Mouse (Mus musculus) right cerebral cortex, postnatal 4 days (tissue): ENCODE results near the gene Nrg3.

Experiments used
- DNase-seq: peaks from one replicate; pipeline ENCODE4 v3.0.0-alpha.2; 2022

Nrg3 gene

GRCm38 (mm10) chr14:39472790-39473761 is at the start of gene Nrg3:
Gene Nrg3, minus strand, starts transcription at chr14:39473088.
- DNase-seq: peak; percentile 83

- DNase-seq: no peak
These were observed 36.1 kb upstream of the Nrg3 start for GRCm38 (mm10) chr14:39508956-39509355.

- DNase-seq: peak; percentile 53
These were observed 903 bp upstream of the Nrg3 start for GRCm38 (mm10) chr14:39473771-39474211.

- peak; percentile 45 for DNase-seq
These were observed 639 bp downstream of the Nrg3 start for GRCm38 (mm10) chr14:39472146-39472751.

GRCm38 (mm10) chr14:39471236-39471981 is 1.5 kb downstream of the Nrg3 start:
- DNase-seq: peak; percentile 29

- no peak for DNase-seq
These were observed 27.4 kb downstream of the Nrg3 start for GRCm38 (mm10) chr14:39445501-39445900.

- no peak for DNase-seq
These were observed 44.4 kb downstream of the Nrg3 start for GRCm38 (mm10) chr14:39428503-39428902.

- no peak for DNase-seq
These were observed 51.0 kb downstream of the Nrg3 start for GRCm38 (mm10) chr14:39421874-39422273.

- no peak for DNase-seq
These were observed 59.6 kb downstream of the Nrg3 start for GRCm38 (mm10) chr14:39413270-39413669.

GRCm38 (mm10) chr14:39386845-39387244 is 86.0 kb downstream of the Nrg3 start:
- DNase-seq: no peak

- DNase-seq: no peak
These were observed 91.6 kb downstream of the Nrg3 start for GRCm38 (mm10) chr14:39381321-39381720.

- DNase-seq: no peak
These were observed 99.7 kb downstream of the Nrg3 start for GRCm38 (mm10) chr14:39373220-39373619.

- DNase-seq: no peak
These were observed 116.6 kb downstream of the Nrg3 start for GRCm38 (mm10) chr14:39356251-39356650.

GRCm38 (mm10) chr14:39351979-39352737 is 120.7 kb downstream of the Nrg3 start:
- DNase-seq: no peak

- DNase-seq: peak; percentile 80
These were observed 155.3 kb downstream of the Nrg3 start for GRCm38 (mm10) chr14:39317424-39318110.

GRCm38 (mm10) chr14:39314111-39314510 is 158.8 kb downstream of the Nrg3 start:
- no peak for DNase-seq

- DNase-seq: no peak
These were observed 207.8 kb downstream of the Nrg3 start for GRCm38 (mm10) chr14:39265121-39265520.

- no peak for DNase-seq
These were observed 208.5 kb downstream of the Nrg3 start for GRCm38 (mm10) chr14:39264422-39264821.

- no peak for DNase-seq
These were observed 211.9 kb downstream of the Nrg3 start for GRCm38 (mm10) chr14:39261016-39261415.

- no peak for DNase-seq
These were observed 217.5 kb downstream of the Nrg3 start for GRCm38 (mm10) chr14:39255391-39255790.

GRCm38 (mm10) chr14:39240267-39240666 is 232.6 kb downstream of the Nrg3 start:
- no peak for DNase-seq

GRCm38 (mm10) chr14:39211472-39211871 is 261.4 kb downstream of the Nrg3 start:
- DNase-seq: no peak
